Mouse (Mus musculus) kidney, embryonic 16.5 days (tissue): ENCODE measurements around the gene Morn1. TPM values are rescaled to one million over a fixed set of nuclear protein-coding genes. Genes with fewer than 3 reads are reported as not detected.

Experiments used
- ATAC-seq: fragments of 200-750 bp; cut with Nextera tagmentation; 2 replicates; pipeline ENCODE4 v1.8.0; 2017; ENCODE audit warnings: moderate TSS enrichment; ENCODE audit not compliant: low FRiP score, low TSS enrichment
- H3K27ac ChIP-seq: fragments of 300-500 bp; sonication (generic); 2 replicates; pipeline ENCODE4 v1.5.1; 2014; ENCODE audit warnings: low read length
- H3K27me3 ChIP-seq: fragments of 300-500 bp; sonication (generic); 2 replicates; pipeline ENCODE4 v1.6.1; 2014; ENCODE audit warnings: low read length, control low read depth, mixed read lengths; ENCODE audit not compliant: insufficient read depth
- H3K36me3 ChIP-seq: fragments of 300-500 bp; sonication (generic); 2 replicates; pipeline ENCODE4 v1.6.1; 2014; ENCODE audit warnings: low read length, control low read depth, mixed read lengths; ENCODE audit not compliant: insufficient read depth
- H3K4me1 ChIP-seq: fragments of 300-500 bp; sonication (generic); 2 replicates; pipeline ENCODE4 v1.6.1; 2014; ENCODE audit warnings: low read length, control low read depth, mixed read lengths; ENCODE audit not compliant: insufficient read depth
- H3K4me2 ChIP-seq: fragments of 300-500 bp; sonication (generic); replicated peaks from 2 replicates; pipeline ENCODE4 v1.6.1; 2014; ENCODE audit warnings: low read depth, low read length
- H3K4me3 ChIP-seq: fragments of 300-500 bp; sonication (generic); 2 replicates; pipeline ENCODE4 v1.5.1; 2014; ENCODE audit warnings: mild to moderate bottlenecking, low read length
- H3K9ac ChIP-seq: fragments of 300-500 bp; sonication (generic); replicated peaks from 2 replicates; pipeline ENCODE4 v1.6.1; 2014; ENCODE audit warnings: low read length
- H3K9me3 ChIP-seq: fragments of 300-500 bp; sonication (generic); 2 replicates; pipeline ENCODE4 v1.6.1; 2016; ENCODE audit warnings: low read length, control low read depth
- WGBS: fragments of 180-500 bp; shearing (Covaris S2); extraction: QIAGEN DNeasy Blood & Tissue Kit; methylation state at CpG from one replicate; pipeline ENCODE4 v1.1.7; 2014; 5-methylcytosine and 5-hydroxymethylcytosine counted together
- polyA plus RNA-seq: library from polyadenylated mRNA; unstranded; fragments of >200 nt; fragmentation: Nextera tagmentation; extraction: Ambion mirVana; gene quantifications from 2 replicates; pipeline ENCODE4 v1.2.1, GENCODE M21; 2015

The Morn1 gene
- polyA plus RNA-seq, 1 experiment from 2014 or later, result 7.0 TPM

DNA sequence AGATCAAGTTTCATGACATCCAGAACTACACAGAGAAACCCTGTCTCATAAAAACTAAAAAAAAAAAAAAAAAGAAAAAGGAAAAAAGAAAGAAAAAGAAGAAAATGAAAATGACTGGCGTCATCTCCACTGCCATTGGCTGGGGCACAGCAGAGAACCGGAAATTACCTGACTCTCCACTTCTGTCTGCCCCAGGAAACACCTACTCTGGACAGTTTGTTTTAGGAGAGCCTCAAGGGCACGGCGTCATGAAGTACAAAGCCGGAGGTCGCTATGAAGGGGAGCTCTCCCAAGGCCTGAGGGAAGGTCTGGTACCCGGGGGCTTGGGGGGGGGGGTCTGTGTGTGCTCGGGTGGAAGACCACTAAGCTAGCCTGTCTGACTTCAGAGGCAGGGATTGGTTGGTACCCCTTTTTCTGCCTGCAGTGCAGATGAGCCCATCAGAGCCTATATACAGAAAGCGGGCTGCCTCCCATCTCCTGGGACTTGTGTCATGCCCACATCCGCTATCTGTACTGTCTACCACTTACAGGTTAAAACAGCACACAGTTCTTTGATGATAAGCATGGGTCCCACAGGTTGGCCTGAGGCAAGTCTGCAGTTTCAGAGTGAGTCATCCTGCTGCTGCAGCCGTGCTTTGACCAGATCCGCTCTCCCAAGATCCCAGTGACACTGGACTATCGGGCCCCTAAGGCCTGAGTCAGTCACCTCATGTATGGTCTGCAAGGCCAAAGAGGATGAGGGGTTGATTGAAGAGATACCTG is 4.5 kb downstream of the Morn1 start:
- WGBS, result 90% methylated on average over 13 of the region's 13 CpGs
- no peaks in the 10 kb centered on the region for H3K9me3 ChIP-seq
- H3K36me3 ChIP-seq, result peaks cover 3% of the 10 kb centered on the region; the same call in 1 of the 2 replicates
- no peak overlapping the region for H3K4me2 ChIP-seq
- H3K27ac ChIP-seq, result no peak overlapping the region
- H3K27me3 ChIP-seq, result no peaks in the 10 kb centered on the region
- peaks cover 13% of the 10 kb centered on the region for H3K4me1 ChIP-seq
- H3K9ac ChIP-seq, result no peak overlapping the region
- no peak for ATAC-seq
- H3K4me3 ChIP-seq, result no peak overlapping the region

DNA sequence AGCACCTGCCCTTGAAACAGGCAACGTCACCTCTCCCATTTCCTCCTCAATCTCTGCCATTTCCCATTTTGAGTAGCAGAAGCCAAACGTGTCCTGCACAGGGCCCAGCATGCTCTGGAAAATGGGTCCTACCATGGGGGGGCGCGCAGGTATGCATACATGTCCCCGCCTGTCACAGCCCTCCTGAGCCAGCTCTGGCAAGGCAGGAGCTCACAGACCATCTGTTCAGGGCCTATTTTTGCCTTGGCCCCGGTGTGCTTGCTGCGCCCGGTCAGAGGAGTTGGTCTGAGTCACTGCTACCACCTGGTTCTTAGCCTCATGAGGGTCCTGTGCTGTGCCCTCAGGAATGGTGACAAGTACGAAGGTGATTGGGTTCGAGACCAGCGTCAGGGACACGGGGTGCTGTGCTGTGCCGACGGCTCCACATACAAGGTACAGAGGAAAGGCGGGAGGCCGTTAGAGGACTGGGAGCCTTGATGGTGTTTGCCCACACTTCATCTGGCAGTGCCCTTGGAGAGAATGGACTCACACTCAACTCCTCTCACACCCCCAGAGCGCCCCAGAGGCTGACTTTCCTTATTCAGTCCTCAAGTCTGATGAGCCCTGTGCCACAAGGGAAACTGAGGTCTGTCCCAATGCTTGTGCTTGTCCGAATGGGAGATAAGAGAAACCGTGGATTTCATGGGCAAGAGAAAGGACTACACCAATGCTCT is 6.5 kb downstream of the Morn1 start:
- H3K27ac ChIP-seq, result no peak overlapping the region
- no peak for ATAC-seq
- peaks cover 9% of the 10 kb centered on the region for H3K4me1 ChIP-seq
- H3K4me2 ChIP-seq, result no peak overlapping the region
- H3K36me3 ChIP-seq, result peaks cover 3% of the 10 kb centered on the region; the same call in 1 of the 2 replicates
- 90% methylated on average over 19 of the region's 19 CpGs for WGBS
- no peaks in the 10 kb centered on the region for H3K9me3 ChIP-seq
- no peak overlapping the region for H3K4me3 ChIP-seq
- H3K9ac ChIP-seq, result no peak overlapping the region
- H3K27me3 ChIP-seq, result no peaks in the 10 kb centered on the region

DNA sequence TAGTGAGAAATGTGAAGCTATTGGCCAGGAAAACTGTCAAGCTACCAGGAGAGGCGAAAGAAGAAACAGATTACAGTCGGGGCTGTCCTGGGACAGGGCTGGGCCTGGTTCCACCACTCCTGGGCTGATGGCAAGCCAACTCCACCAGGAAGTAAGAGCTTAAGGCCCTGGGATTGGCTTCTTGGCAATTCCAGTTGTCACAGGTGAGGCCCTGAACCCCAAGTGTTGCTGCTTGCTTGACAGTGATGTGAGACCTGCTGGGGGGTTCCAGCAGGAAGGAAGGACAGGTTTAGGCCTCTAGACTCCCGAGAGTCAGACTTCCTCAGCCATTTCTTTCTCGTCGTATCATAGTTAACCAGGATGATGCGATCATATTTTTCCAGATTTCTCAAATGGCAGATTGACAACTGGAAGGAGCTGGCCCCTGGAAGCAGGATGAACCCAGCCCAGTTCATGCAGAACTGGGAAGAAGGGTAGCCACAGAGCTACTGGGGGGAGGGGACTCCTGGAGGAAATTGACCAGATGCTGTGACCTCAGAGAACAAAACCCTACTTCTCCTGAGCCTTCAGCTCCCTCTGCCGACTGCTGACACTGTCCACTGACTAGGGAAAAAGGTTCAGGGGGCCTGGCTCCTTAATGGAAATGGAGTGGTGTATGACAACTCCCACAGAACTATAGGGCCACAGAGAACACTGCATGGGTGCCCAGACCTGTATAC is 7.2 kb downstream of the Morn1 start:
- H3K27me3 ChIP-seq, result no peaks in the 10 kb centered on the region
- no peak overlapping the region for H3K4me3 ChIP-seq
- no peak overlapping the region for H3K27ac ChIP-seq
- ATAC-seq, result no peak
- peaks cover 3% of the 10 kb centered on the region; the same call in 1 of the 2 replicates for H3K36me3 ChIP-seq
- WGBS, result 80% methylated on average over 7 of the region's 7 CpGs
- H3K4me2 ChIP-seq, result no peak overlapping the region
- H3K9me3 ChIP-seq, result no peaks in the 10 kb centered on the region
- no peak overlapping the region for H3K9ac ChIP-seq
- peaks cover 9% of the 10 kb centered on the region for H3K4me1 ChIP-seq

DNA sequence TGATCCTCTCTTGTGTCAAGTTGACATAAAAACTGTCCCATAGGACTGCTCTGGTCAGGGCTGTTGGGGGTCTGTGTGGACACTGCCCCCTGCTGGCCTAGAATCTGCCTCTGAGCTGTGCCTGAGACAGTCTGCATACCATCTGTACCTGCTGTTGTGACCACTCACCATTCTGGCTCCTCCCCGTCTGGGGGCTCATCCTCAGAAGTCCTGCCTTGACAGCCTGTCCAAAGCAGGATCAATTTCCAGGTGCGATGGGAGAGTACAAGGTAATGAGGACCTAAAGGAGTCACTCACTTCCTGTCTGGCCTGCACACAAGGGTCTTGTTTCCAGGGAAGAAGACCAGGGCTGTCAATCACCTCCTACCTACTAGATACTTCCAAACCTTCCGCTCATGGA is 8.2 kb downstream of the Morn1 start:
- Histone ChIP-seq H3K4me3 (no peak overlapping the region), H3K9ac (no peak overlapping the region), H3K9me3 (no peaks in the 10 kb centered on the region), H3K4me1 (peaks cover 9% of the 10 kb centered on the region), H3K27me3 (no peaks in the 10 kb centered on the region), H3K4me2 (no peak overlapping the region), H3K27ac (no peak overlapping the region), H3K36me3 (peaks cover 3% of the 10 kb centered on the region; the same call in 1 of the 2 replicates)
- WGBS, result 63% methylated on average over 3 of the region's 3 CpGs
- ATAC-seq, result peak; percentile 62

GRCm38 (mm10) chr4:155095238-155095900 is 9.0 kb downstream of the Morn1 start:
- Histone ChIP-seq H3K4me1 (peaks cover 9% of the 10 kb centered on the region), H3K27ac (no peak overlapping the region), H3K36me3 (no peaks in the 10 kb centered on the region), H3K9me3 (no peaks in the 10 kb centered on the region), H3K4me3 (no peak overlapping the region), H3K27me3 (no peaks in the 10 kb centered on the region), H3K4me2 (no peak overlapping the region), H3K9ac (no peak overlapping the region)
- WGBS, result 39% methylated on average over 8 of the region's 8 CpGs
- ATAC-seq, result peak; percentile 73

DNA sequence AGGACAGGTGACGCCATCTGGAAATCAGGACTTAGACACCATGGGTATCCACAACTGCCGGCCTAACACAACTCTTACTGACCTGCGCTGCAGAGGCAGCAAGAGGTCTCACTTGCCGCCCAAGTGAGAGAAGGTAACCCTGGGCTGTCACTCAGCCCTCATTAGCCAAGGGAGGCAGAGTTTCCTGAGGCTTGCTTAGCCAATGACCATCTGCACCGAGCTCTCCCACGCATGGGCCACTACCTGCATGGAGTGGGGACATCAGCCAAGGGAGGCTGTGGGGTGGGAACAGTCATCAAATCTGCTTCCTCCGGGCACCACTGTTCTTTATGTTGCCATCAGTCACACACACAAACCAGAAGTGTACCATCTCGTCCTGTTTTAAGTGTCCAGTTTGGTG is 9.6 kb downstream of the Morn1 start:
- Histone ChIP-seq H3K4me1 (peaks cover 9% of the 10 kb centered on the region), H3K27ac (no peak overlapping the region), H3K4me3 (no peak overlapping the region), H3K4me2 (no peak overlapping the region), H3K9ac (no peak overlapping the region), H3K36me3 (no peaks in the 10 kb centered on the region), H3K9me3 (no peaks in the 10 kb centered on the region), H3K27me3 (no peaks in the 10 kb centered on the region)
- 63% methylated on average over 8 of the region's 8 CpGs for WGBS
- ATAC-seq, result no peak

DNA sequence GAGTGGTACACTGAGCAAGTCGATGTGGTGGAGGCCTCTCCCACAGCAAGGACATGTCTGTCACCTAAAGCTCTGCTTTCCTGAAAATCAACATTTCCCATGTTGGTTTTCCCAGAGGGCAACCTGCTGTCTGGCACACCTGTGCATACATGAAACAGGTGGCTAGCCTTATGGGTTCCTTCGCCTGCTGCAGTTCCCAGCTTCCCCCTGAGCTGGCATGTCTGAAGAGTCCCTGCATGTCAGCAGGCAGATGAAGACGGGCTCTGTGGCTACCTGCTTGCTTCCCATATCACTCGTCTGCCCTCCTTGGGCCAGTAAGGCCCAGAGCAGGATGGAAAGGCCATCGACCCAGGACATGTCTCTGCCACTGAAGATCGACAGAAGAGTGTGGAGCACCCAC is 11.1 kb downstream of the Morn1 start:
- Histone ChIP-seq H3K4me2 (no peak overlapping the region), H3K9ac (no peak overlapping the region), H3K4me1 (peaks cover 9% of the 10 kb centered on the region), H3K9me3 (no peaks in the 10 kb centered on the region), H3K36me3 (no peaks in the 10 kb centered on the region), H3K27ac (no peak overlapping the region), H3K27me3 (no peaks in the 10 kb centered on the region), H3K4me3 (no peak overlapping the region)
- WGBS, result 81% methylated on average over 6 of the region's 6 CpGs
- no peak for ATAC-seq

GRCm38 (mm10) chr4:155098572-155098971 is 12.2 kb downstream of the Morn1 start:
- Histone ChIP-seq H3K4me2 (no peak overlapping the region), H3K9ac (no peak overlapping the region), H3K9me3 (no peaks in the 10 kb centered on the region), H3K27ac (no peak overlapping the region), H3K4me1 (peaks cover 9% of the 10 kb centered on the region), H3K36me3 (no peaks in the 10 kb centered on the region), H3K4me3 (no peak overlapping the region), H3K27me3 (no peaks in the 10 kb centered on the region)
- 65% methylated on average over 4 of the region's 4 CpGs for WGBS
- ATAC-seq, result no peak

DNA sequence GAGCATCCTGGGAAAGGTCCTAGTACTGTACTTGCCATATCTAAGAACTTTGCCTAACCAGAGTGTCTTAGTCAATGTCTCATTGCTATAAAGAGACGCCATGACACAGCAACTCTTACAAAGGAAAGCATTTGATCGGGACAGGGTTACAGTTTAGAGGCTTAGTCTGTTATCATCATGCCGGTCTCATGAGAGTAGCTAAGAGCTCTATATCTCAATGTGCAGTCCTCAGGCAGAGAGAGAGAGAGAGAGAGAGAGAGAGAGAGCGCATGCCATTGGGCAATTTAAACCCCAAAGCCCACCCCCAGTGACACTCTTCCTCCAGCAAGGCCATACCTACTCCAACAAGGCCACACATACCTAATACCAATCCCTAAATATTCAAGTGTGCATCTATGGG is 21.5 kb downstream of the Morn1 start:
- no peaks in the 10 kb centered on the region for H3K36me3 ChIP-seq
- no peaks in the 10 kb centered on the region for H3K27me3 ChIP-seq
- H3K4me1 ChIP-seq, result peaks cover 12% of the 10 kb centered on the region
- no peaks in the 10 kb centered on the region for H3K9me3 ChIP-seq
- H3K4me2 ChIP-seq, result no peak overlapping the region
- no peak overlapping the region for H3K9ac ChIP-seq
- no peak overlapping the region for H3K27ac ChIP-seq
- WGBS, result 96% methylated on average over 4 of the region's 4 CpGs
- no peak overlapping the region for H3K4me3 ChIP-seq
- ATAC-seq, result no peak
